Mouse (Mus musculus): ENCODE measurements around the gene Trio. TPM values are rescaled to one million over a fixed set of nuclear protein-coding genes. Genes with fewer than 3 reads are reported as not detected.

Trio gene
- polyA plus RNA-seq, 1 experiment from 2014 or later = 52.8 TPM

DNA sequence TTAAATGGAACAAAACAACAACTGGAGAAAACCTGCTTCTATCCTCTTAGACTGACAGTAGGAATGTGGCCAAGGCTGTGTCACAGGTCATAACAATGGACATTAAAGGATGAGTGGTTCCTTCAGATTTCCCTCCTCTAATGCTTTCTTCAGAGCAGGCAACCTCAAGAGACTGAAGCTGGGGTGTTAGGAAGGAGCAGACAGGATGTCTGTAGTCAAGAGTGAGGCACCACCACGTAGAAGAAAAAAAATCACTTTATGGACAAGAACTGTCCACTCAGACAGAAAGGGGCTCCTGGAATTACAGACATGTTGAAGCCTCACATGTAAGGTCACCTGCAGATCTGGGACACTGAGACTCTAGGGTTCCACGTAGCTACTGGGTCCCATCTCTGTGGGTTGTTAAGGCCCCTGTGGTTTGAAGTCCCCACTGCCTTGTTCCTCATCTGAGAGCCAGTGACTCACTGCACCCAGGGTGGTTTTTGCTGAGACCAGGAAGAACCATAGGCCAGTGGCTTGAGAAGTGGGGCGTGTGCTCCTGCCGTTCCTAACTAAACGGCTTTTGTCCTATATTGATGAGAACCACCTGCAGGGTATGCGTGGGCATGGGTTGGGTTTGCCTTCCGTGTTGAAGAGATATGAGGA lies 316.6 kb downstream of the Trio start:
- Histone ChIP-seq H3K9me3 (no peaks in the 10 kb centered on the region), H3K4me2 (no peak overlapping the region), H3K4me3 (no peak overlapping the region), H3K36me3 (no peaks in the 10 kb centered on the region), H3K27me3 (no peaks in the 10 kb centered on the region), H3K27ac (no peak overlapping the region), H3K4me1 (no peaks in the 10 kb centered on the region), H3K9ac (no peak overlapping the region)
- 81% methylated on average over 7 of the region's 7 CpGs for WGBS
- ATAC-seq (ENCODE audit: insufficient number of reproducible peaks, low FRiP score, low TSS enrichment, low read depth) = no peak

DNA sequence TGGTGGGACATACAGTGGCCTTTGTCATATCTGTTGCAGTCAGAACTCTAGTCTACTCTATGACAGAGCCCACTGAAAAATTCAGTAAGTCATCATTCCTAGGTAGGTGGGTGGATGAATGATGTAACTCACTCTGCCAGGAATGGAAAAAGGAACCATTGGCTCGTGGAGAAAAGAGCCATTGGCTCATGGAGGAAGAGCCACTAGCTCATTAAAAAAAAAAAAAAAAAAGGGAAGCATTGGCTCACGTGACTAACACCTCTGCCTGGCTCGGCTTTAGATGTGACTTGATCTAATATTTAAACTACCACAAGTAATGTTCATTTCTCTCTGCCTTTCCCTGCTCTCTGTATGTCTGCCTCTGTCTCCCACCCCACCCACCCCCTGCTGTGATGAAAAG lies 317.1 kb downstream of the Trio start:
- Histone ChIP-seq H3K4me3 (no peak overlapping the region), H3K36me3 (no peaks in the 10 kb centered on the region), H3K9ac (no peak overlapping the region), H3K9me3 (no peaks in the 10 kb centered on the region), H3K27me3 (no peaks in the 10 kb centered on the region), H3K27ac (no peak overlapping the region), H3K4me2 (no peak overlapping the region), H3K4me1 (no peaks in the 10 kb centered on the region)
- 48% methylated on average over 3 of the region's 3 CpGs for WGBS
- no peak for ATAC-seq (ENCODE audit: insufficient number of reproducible peaks, low FRiP score, low TSS enrichment, low read depth)

DNA sequence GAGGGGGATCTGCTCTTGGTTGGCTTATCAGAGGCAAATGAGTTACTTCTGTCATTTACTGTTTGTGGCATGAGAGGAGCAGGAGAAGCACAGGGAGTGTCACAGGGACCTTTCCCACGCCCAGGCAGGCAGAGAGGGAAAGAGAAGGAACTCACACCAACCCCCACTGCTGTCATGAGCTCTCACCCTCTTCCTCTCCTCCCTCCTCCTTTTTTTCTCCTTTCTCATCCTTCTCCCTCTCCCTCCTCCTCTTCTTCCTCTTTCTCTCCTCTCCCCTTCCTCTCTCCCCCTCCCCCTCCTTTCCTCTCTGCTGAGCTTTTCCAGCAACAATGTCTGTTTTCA lies 322.7 kb downstream of the Trio start:
- peaks cover 13% of the 10 kb centered on the region for H3K4me1 ChIP-seq
- H3K9ac ChIP-seq = no peak overlapping the region
- peak overlapping the region; percentile 23; the same call in 1 of the 2 replicates for H3K27ac ChIP-seq
- no peak overlapping the region for H3K4me2 ChIP-seq
- no peaks in the 10 kb centered on the region for H3K27me3 ChIP-seq
- no peak for ATAC-seq (ENCODE audit: insufficient number of reproducible peaks, low FRiP score, low TSS enrichment, low read depth)
- no peaks in the 10 kb centered on the region for H3K36me3 ChIP-seq
- WGBS = 33% methylated on average over 1 of the region's 1 CpGs
- no peaks in the 10 kb centered on the region for H3K9me3 ChIP-seq
- H3K4me3 ChIP-seq = no peak overlapping the region

DNA sequence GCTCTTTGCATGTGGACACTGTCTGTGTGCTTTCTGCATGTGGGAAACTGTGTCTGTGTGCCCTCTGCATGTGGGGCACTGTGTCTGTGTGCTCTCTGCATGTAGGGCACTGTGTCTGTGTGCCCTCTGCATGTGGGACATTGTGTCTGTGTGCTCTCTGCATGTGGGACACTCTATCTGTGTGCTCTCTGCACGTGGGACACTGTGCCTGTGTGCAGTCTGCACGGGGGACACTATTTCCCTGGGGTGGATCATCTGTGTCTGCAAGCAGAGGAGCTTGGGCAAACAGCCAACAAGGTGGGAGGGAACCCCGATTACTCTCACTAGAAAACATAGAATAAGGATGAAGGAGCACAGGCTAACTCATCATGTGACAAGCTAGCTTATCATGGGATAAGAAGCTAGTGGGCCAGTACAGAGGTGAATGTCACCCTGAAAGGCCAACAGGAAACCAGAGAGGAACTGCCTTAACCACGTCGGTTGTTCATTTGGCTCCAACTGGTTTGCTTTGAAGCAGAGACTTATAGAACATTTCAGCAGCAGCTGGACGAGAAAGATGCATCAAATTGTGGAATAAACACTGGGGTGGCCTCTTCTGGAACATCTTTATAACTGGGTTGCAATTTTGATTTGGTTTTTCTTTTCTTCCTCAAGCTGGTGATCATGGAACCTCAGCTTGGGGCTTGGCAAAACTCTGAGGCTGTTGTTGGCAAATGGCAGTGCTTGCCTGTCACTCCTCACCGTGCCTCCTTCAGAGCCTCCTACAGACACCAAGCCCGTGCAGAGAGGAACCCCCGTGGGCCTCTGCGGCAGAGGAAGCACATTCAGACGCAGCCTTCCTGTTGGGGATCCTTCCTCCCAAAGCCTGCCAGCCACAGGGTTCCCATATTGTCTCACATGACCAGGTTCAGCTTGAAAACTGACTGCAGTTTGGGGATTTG lies 323.3 kb downstream of the Trio start:
- no peaks in the 10 kb centered on the region for H3K36me3 ChIP-seq
- 30% methylated on average over 11 of the region's 11 CpGs for WGBS
- H3K9ac ChIP-seq = no peak overlapping the region
- peak overlapping the region; percentile 23; the same call in 1 of the 2 replicates for H3K27ac ChIP-seq
- H3K27me3 ChIP-seq = no peaks in the 10 kb centered on the region
- no peak overlapping the region for H3K4me3 ChIP-seq
- peaks cover 13% of the 10 kb centered on the region for H3K4me1 ChIP-seq
- ATAC-seq (ENCODE audit: insufficient number of reproducible peaks, low FRiP score, low TSS enrichment, low read depth) = no peak
- H3K9me3 ChIP-seq = no peaks in the 10 kb centered on the region
- H3K4me2 ChIP-seq = no peak overlapping the region

- WGBS = 86% methylated on average over 5 of the region's 5 CpGs
- ATAC-seq (ENCODE audit: insufficient number of reproducible peaks, low FRiP score, low TSS enrichment, low read depth) = no peak
Measured at GRCm38 (mm10) chr15:27697632-27698031, 328.0 kb downstream of the Trio start.

DNA sequence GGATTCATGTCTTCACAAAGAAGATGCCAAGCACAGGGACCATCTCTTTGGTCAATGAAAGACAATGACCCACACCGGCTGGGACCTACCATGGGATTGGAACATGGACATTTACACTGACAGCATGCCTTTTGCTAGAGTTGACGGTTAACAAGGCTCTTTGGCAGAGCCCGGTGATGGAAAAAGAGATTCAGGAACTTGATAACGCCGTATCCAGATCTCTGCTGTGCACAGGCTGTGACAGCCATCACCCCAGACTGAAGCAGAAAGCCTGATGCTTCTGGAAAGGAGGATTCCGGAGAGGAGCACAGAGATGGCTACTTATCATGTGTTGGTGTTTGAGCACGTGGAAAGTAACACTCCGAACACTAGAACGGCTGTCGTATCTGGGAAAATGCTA lies 332.4 kb downstream of the Trio start:
- WGBS = 91% methylated on average over 10 of the region's 10 CpGs

More at GRCm38 (mm10) chr15:27697632-27698031, 328.0 kb downstream of the Trio start:
- Histone ChIP-seq H3K36me3 (no peaks in the 10 kb centered on the region), H3K4me3 (no peak overlapping the region), H3K4me2 (no peak overlapping the region), H3K27me3 (no peaks in the 10 kb centered on the region), H3K27ac (no peak overlapping the region), H3K9me3 (no peaks in the 10 kb centered on the region), H3K4me1 (peaks cover 5% of the 10 kb centered on the region), H3K9ac (no peak overlapping the region)

GRCm38 (mm10) chr15:27692161-27692560 lies 333.5 kb downstream of the Trio start:
- WGBS = 82% methylated on average over 7 of the region's 7 CpGs
- no peaks in the 10 kb centered on the region for H3K9me3 ChIP-seq
- no peak overlapping the region for H3K9ac ChIP-seq
- H3K36me3 ChIP-seq = no peaks in the 10 kb centered on the region
- no peaks in the 10 kb centered on the region for H3K4me1 ChIP-seq
- no peak overlapping the region for H3K4me3 ChIP-seq
- no peak overlapping the region for H3K4me2 ChIP-seq
- H3K27me3 ChIP-seq = no peaks in the 10 kb centered on the region
- ATAC-seq (ENCODE audit: insufficient number of reproducible peaks, low FRiP score, low TSS enrichment, low read depth) = no peak
- H3K27ac ChIP-seq = no peak overlapping the region

More for the DNA sequence above, 332.4 kb downstream of the Trio start:
- Histone ChIP-seq H3K27me3 (no peaks in the 10 kb centered on the region), H3K36me3 (no peaks in the 10 kb centered on the region), H3K4me3 (no peak overlapping the region), H3K9me3 (no peaks in the 10 kb centered on the region), H3K9ac (no peak overlapping the region), H3K4me2 (no peak overlapping the region), H3K27ac (no peak overlapping the region), H3K4me1 (no peaks in the 10 kb centered on the region)
- ATAC-seq (ENCODE audit: insufficient number of reproducible peaks, low FRiP score, low TSS enrichment, low read depth) = no peak

DNA sequence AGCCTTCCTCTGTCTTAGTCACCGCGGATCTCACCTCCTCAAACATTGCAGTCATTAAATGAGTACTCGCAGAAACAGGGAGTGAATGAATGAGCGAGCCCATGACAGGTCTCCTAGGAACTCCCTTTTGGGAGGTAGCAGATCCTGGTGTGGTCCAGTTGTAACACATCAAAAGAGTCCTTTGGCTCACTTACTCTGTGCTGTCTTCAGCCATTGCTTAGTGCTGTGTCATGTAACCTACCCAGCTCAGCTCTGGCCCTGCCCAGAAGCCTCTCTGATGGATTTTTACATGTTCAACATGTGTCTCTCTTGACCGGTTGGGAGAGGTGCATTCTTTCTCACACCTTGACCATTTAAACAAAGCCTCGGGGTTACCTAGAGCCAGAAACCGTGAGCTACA lies 334.4 kb downstream of the Trio start:
- H3K4me1 ChIP-seq = no peaks in the 10 kb centered on the region
- H3K9me3 ChIP-seq = no peaks in the 10 kb centered on the region
- H3K4me3 ChIP-seq = no peak overlapping the region
- 85% methylated on average over 7 of the region's 7 CpGs for WGBS
- ATAC-seq (ENCODE audit: insufficient number of reproducible peaks, low FRiP score, low TSS enrichment, low read depth) = no peak
- H3K4me2 ChIP-seq = no peak overlapping the region
- no peak overlapping the region for H3K9ac ChIP-seq
- H3K27me3 ChIP-seq = no peaks in the 10 kb centered on the region
- H3K27ac ChIP-seq = no peak overlapping the region
- H3K36me3 ChIP-seq = no peaks in the 10 kb centered on the region

- H3K27me3 ChIP-seq = no peaks in the 10 kb centered on the region
- no peak overlapping the region for H3K4me3 ChIP-seq
- no peak for ATAC-seq (ENCODE audit: insufficient number of reproducible peaks, low FRiP score, low TSS enrichment, low read depth)
- H3K9me3 ChIP-seq = no peaks in the 10 kb centered on the region
- 66% methylated on average over 9 of the region's 9 CpGs for WGBS
- no peak overlapping the region for H3K27ac ChIP-seq
- no peak overlapping the region for H3K9ac ChIP-seq
- H3K4me2 ChIP-seq = no peak overlapping the region
- H3K4me1 ChIP-seq = no peaks in the 10 kb centered on the region
- no peaks in the 10 kb centered on the region for H3K36me3 ChIP-seq
Measured at GRCm38 (mm10) chr15:27688041-27688651, 337.5 kb downstream of the Trio start.

DNA sequence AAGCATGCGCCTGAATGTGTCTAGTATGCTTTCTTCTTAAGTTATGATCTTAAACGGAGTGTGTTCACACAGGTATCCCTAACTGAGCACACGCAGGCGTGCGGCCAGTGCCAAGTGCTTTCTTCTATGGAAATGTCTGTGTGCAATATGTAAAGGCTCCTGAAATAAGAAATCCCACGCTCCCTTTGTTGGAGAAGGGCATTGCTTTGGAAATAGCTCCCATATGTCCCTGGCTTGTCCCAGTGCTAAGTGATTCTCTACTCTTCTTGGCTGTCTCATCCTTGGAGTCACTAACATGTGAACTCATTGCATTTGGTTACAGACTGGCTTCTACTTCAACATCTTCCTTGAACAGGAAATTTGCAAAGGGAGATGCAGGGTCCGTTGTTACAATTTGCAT lies 340.8 kb downstream of the Trio start:
- Histone ChIP-seq H3K4me1 (peaks cover 13% of the 10 kb centered on the region; the same call in 1 of the 2 replicates), H3K4me3 (no peak overlapping the region), H3K4me2 (no peak overlapping the region), H3K27ac (no peak overlapping the region), H3K9me3 (no peaks in the 10 kb centered on the region), H3K36me3 (no peaks in the 10 kb centered on the region), H3K9ac (no peak overlapping the region), H3K27me3 (no peaks in the 10 kb centered on the region)
- 75% methylated on average over 7 of the region's 7 CpGs for WGBS
- ATAC-seq (ENCODE audit: insufficient number of reproducible peaks, low FRiP score, low TSS enrichment, low read depth) = no peak

GRCm38 (mm10) chr15:27683206-27683605 lies 342.4 kb downstream of the Trio start:
- H3K4me3 ChIP-seq = no peak overlapping the region
- no peaks in the 10 kb centered on the region for H3K36me3 ChIP-seq
- H3K9me3 ChIP-seq = no peaks in the 10 kb centered on the region
- no peak overlapping the region for H3K4me2 ChIP-seq
- no peak for ATAC-seq (ENCODE audit: insufficient number of reproducible peaks, low FRiP score, low TSS enrichment, low read depth)
- WGBS = 80% methylated on average over 1 of the region's 1 CpGs
- H3K27me3 ChIP-seq = no peaks in the 10 kb centered on the region
- no peak overlapping the region for H3K27ac ChIP-seq
- no peak overlapping the region for H3K9ac ChIP-seq
- peaks cover 13% of the 10 kb centered on the region; the same call in 1 of the 2 replicates for H3K4me1 ChIP-seq

- no peak for ATAC-seq (ENCODE audit: insufficient number of reproducible peaks, low FRiP score, low TSS enrichment, low read depth)
- peaks cover 13% of the 10 kb centered on the region; the same call in 1 of the 2 replicates for H3K4me1 ChIP-seq
- no peaks in the 10 kb centered on the region for H3K27me3 ChIP-seq
- H3K9ac ChIP-seq = no peak overlapping the region
- no peak overlapping the region for H3K4me3 ChIP-seq
- no peak overlapping the region for H3K4me2 ChIP-seq
- H3K36me3 ChIP-seq = no peaks in the 10 kb centered on the region
- WGBS = 39% methylated on average over 9 of the region's 9 CpGs
- H3K9me3 ChIP-seq = no peaks in the 10 kb centered on the region
- H3K27ac ChIP-seq = no peak overlapping the region
Measured at GRCm38 (mm10) chr15:27682619-27683018, 343.0 kb downstream of the Trio start.
